Mouse (Mus musculus): ENCODE measurements at regions not wholly inside any gene's neighbourhood (a gene's known extent, or its start where the extent isn't known, plus 50 kb on each side); places are given as distances from the start of the nearest gene placed in this dataset.

DNA sequence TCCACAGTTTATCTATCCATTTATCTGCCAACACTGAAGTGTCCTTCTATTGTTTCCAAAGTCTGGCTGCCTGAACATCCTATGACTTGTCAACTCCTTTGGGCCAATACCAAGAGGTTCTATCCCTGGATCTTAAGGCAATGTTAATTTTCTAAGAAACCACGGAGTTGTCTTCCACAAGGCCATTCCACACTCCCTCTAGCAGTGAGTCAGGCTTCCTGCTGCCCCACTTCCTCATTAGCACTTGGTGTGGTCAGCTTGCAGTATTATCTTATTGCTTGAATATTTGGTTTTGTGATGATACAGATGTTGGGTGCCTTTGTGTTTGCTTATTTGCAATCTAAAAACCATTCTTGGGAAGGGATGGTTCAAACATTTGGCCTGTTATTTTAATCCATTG lies 87.5 kb upstream of the Ppp2r2d start:
- Histone ChIP-seq H3K9me3 (ENCODE audit: control insufficient read depth, low read length) (no peaks in the 10 kb centered on the region), H3K27ac (no peak overlapping the region), H3K4me3 (ENCODE audit: insufficient read depth in 1 of 2, low read depth in 2 of 2, low read length in 2 of 2) (no peak overlapping the region), H3K4me1 (replicated peaks; ENCODE audit: control insufficient read depth in 2 of 2, insufficient read depth in 2 of 2, low read length in 1 of 2) (no peaks in the 10 kb centered on the region), H3K27me3 (ENCODE audit: control insufficient read depth, insufficient read depth, low read length) (no peaks in the 10 kb centered on the region), H3K36me3 (replicated peaks; ENCODE audit: control insufficient read depth, insufficient read depth, low read depth) (no peaks in the 10 kb centered on the region), H3K4me2 (ENCODE audit: low read depth) (no peak overlapping the region), H3K9ac (replicated peaks) (no peak overlapping the region)
- ATAC-seq (ENCODE audit: insufficient read depth): no peak
- 10% methylated on average over 1 of the region's 1 CpGs for WGBS (ENCODE audit: insufficient replicate concordance)
- no peak for DNase-seq (ENCODE audit: low read depth in 3 of 3, low spot score in 3 of 3)
- no peak for TF ChIP-seq CTCF (IDR thresholded peaks at IDR 0.05; ENCODE audit: low read depth)

DNA sequence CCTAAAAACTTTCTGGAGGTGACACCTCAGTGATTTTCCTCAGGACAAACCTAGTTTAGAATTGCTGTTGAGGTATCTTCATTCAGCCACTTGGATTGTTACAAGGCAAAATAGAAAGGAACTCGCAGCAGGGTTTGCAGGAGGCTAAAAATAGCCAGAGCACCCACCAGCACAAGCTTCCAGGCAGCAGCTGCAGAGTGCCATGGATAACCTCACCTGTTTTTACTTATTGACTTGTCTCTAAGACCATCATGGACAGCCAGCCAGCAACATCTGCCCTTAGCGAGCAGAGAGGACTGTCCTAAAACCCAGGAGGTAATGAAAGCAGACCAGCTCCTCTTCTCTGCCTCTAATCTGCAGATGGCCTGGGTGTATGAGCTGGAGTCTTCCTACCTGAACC lies 97.4 kb upstream of the Ppp2r2d start:
- no peak overlapping the region for H3K4me2 ChIP-seq (ENCODE audit: low read depth)
- no peaks in the 10 kb centered on the region for H3K4me1 ChIP-seq (replicated peaks; ENCODE audit: control insufficient read depth in 2 of 2, insufficient read depth in 2 of 2, low read length in 1 of 2)
- H3K9me3 ChIP-seq (ENCODE audit: control insufficient read depth, low read length): no peaks in the 10 kb centered on the region
- no peak overlapping the region for H3K27ac ChIP-seq
- no peak for DNase-seq (ENCODE audit: low read depth in 3 of 3, low spot score in 3 of 3)
- TF ChIP-seq EP300 (IDR thresholded peaks at IDR 0.05; ENCODE audit: low read depth) (no peak), CTCF (IDR thresholded peaks at IDR 0.05; ENCODE audit: low read depth) (no peak)
- ATAC-seq (ENCODE audit: insufficient read depth): no peak
- H3K36me3 ChIP-seq (replicated peaks; ENCODE audit: control insufficient read depth, insufficient read depth, low read depth): no peaks in the 10 kb centered on the region
- H3K4me3 ChIP-seq (ENCODE audit: insufficient read depth in 1 of 2, low read depth in 2 of 2, low read length in 2 of 2): no peak overlapping the region
- no peak overlapping the region for H3K9ac ChIP-seq (replicated peaks)
- H3K27me3 ChIP-seq (ENCODE audit: control insufficient read depth, insufficient read depth, low read length): no peaks in the 10 kb centered on the region
- 48% methylated on average over 2 of the region's 2 CpGs for WGBS (ENCODE audit: insufficient replicate concordance)

DNA sequence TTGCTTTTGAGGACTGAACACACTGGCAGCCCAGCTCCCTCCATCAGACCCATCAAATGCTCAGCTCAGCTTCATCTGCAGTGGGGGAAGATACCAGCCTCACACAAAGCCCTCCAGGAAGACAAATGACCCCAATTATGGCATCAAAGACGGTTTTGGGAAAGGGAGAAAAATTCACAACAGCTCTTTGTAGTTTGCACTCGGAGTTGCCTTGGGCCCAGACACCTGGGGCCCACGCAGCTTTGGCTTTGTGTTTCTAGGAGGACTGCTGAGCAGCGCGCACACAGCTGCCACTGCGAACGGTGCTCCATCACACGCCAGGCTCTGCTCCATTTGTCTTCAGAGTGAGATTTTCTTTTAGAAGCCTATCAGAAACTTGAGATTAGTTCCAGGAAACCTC lies 99.3 kb upstream of the Ppp2r2d start:
- H3K4me2 ChIP-seq (ENCODE audit: low read depth): no peak overlapping the region
- H3K27me3 ChIP-seq (ENCODE audit: control insufficient read depth, insufficient read depth, low read length): no peaks in the 10 kb centered on the region
- no peaks in the 10 kb centered on the region for H3K36me3 ChIP-seq (replicated peaks; ENCODE audit: control insufficient read depth, insufficient read depth, low read depth)
- H3K27ac ChIP-seq: no peak overlapping the region
- H3K9ac ChIP-seq (replicated peaks): no peak overlapping the region
- DNase-seq (ENCODE audit: low read depth in 3 of 3, low spot score in 3 of 3) (no peak), ATAC-seq (ENCODE audit: insufficient read depth) (no peak)
- 64% methylated on average over 8 of the region's 8 CpGs for WGBS (ENCODE audit: insufficient replicate concordance)
- no peak overlapping the region for H3K4me3 ChIP-seq (ENCODE audit: insufficient read depth in 1 of 2, low read depth in 2 of 2, low read length in 2 of 2)
- H3K9me3 ChIP-seq (ENCODE audit: control insufficient read depth, low read length): no peaks in the 10 kb centered on the region
- no peaks in the 10 kb centered on the region for H3K4me1 ChIP-seq (replicated peaks; ENCODE audit: control insufficient read depth in 2 of 2, insufficient read depth in 2 of 2, low read length in 1 of 2)
- no peak for TF ChIP-seq EP300 (IDR thresholded peaks at IDR 0.05; ENCODE audit: low read depth)
- TF ChIP-seq CTCF (IDR thresholded peaks at IDR 0.05; ENCODE audit: low read depth): no peak

DNA sequence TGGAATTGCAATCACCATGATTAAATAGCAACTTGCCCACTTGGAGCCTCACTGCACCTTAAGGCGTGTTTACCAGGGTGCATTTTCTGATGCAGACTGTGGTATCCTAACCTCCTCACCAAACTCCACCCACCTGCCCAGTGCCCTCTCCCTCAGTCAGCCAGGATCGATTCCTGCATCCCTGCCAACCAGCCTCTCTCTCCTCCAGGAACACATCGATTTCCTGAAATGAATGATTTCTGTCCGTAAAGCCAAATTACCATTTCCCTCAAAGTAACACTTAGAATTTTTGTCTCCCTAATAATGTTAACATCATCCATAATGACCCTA lies 103.4 kb upstream of the Ppp2r2d start:
- no peaks in the 10 kb centered on the region for H3K27me3 ChIP-seq (ENCODE audit: control insufficient read depth, insufficient read depth, low read length)
- DNase-seq (ENCODE audit: low read depth in 3 of 3, low spot score in 3 of 3) (no peak), ATAC-seq (ENCODE audit: insufficient read depth) (no peak)
- H3K4me3 ChIP-seq (ENCODE audit: insufficient read depth in 1 of 2, low read depth in 2 of 2, low read length in 2 of 2): no peak overlapping the region
- no peak overlapping the region for H3K27ac ChIP-seq
- no peaks in the 10 kb centered on the region for H3K4me1 ChIP-seq (replicated peaks; ENCODE audit: control insufficient read depth in 2 of 2, insufficient read depth in 2 of 2, low read length in 1 of 2)
- H3K4me2 ChIP-seq (ENCODE audit: low read depth): no peak overlapping the region
- WGBS (ENCODE audit: insufficient replicate concordance): 56% methylated on average over 4 of the region's 4 CpGs
- H3K9ac ChIP-seq (replicated peaks): no peak overlapping the region
- H3K36me3 ChIP-seq (replicated peaks; ENCODE audit: control insufficient read depth, insufficient read depth, low read depth): no peaks in the 10 kb centered on the region
- TF ChIP-seq EP300 (IDR thresholded peaks at IDR 0.05; ENCODE audit: low read depth) (no peak), CTCF (IDR thresholded peaks at IDR 0.05; ENCODE audit: low read depth) (no peak)
- no peaks in the 10 kb centered on the region for H3K9me3 ChIP-seq (ENCODE audit: control insufficient read depth, low read length)

DNA sequence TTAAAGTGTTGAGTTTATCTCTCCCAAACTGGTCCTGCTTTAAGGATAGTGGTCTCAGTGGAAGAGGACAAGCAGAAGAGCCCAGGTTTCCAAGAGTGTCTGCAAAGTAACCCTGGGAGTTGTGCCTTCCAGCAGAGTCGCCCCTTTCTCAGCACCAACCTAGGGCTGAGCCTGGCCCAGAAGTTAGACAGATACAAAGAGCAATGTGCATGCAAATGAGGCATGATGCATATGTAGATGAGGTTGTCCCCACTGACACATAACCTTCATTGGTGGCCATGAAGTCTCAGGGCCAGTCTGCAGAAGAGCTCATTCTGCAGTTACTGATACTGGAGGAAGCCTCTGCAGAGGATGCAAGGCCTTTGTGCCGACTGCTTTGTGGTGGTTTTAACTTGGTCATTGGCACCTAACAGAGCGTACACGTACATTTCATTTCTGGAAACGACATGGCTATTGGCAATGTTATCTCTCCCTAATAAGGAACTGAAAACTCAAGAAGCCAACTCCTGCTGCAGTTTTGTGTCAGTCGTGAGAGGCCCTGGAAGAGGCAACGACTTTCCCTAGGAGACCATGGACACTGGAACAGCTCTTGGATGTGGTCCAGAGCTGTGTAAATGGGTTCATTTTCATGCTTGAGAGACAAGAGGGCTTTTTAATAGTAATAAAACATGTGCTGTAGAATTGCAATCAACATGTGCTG lies 103.9 kb upstream of the Ppp2r2d start:
- no peaks in the 10 kb centered on the region for H3K36me3 ChIP-seq (replicated peaks; ENCODE audit: control insufficient read depth, insufficient read depth, low read depth)
- H3K9ac ChIP-seq (replicated peaks): no peak overlapping the region
- DNase-seq (ENCODE audit: low read depth in 3 of 3, low spot score in 3 of 3) (no peak), ATAC-seq (ENCODE audit: insufficient read depth) (no peak)
- no peak overlapping the region for H3K4me3 ChIP-seq (ENCODE audit: insufficient read depth in 1 of 2, low read depth in 2 of 2, low read length in 2 of 2)
- no peak overlapping the region for H3K4me2 ChIP-seq (ENCODE audit: low read depth)
- no peaks in the 10 kb centered on the region for H3K4me1 ChIP-seq (replicated peaks; ENCODE audit: control insufficient read depth in 2 of 2, insufficient read depth in 2 of 2, low read length in 1 of 2)
- WGBS (ENCODE audit: insufficient replicate concordance): 57% methylated on average over 7 of the region's 7 CpGs
- TF ChIP-seq CTCF (IDR thresholded peaks at IDR 0.05; ENCODE audit: low read depth) (no peak), EP300 (IDR thresholded peaks at IDR 0.05; ENCODE audit: low read depth) (no peak)
- no peak overlapping the region for H3K27ac ChIP-seq
- no peaks in the 10 kb centered on the region for H3K9me3 ChIP-seq (ENCODE audit: control insufficient read depth, low read length)
- no peaks in the 10 kb centered on the region for H3K27me3 ChIP-seq (ENCODE audit: control insufficient read depth, insufficient read depth, low read length)
